Mouse (Mus musculus): ENCODE data around the gene Sec22b. TPM values are rescaled to one million over a fixed set of nuclear protein-coding genes. Genes with fewer than 3 reads are reported as not detected.

Sec22b gene
- polyA plus RNA-seq, 1 experiment = 31.1 TPM

- no peak overlapping the region for H3K4me3 ChIP-seq (ENCODE audit: insufficient read depth, low read depth, low read length)
- no peaks in the 10 kb centered on the region for H3K4me1 ChIP-seq (ENCODE audit: control insufficient read depth, insufficient read depth, low read length)
- no peaks in the 10 kb centered on the region for H3K27me3 ChIP-seq (replicated peaks; ENCODE audit: control insufficient read depth, insufficient read depth, low read length)
- peaks cover 3% of the 10 kb centered on the region for H3K36me3 ChIP-seq (ENCODE audit: control insufficient read depth, insufficient read depth, low read length)
- DNase-seq = no peak
- 89% methylated on average over 2 of the region's 2 CpGs for WGBS
- no peak overlapping the region for H3K27ac ChIP-seq (ENCODE audit: insufficient read depth, low read depth, low read length)
- TF ChIP-seq POLR2A (IDR thresholded peaks at IDR 0.05; ENCODE audit: low read depth, low read length) (no peak), CTCF (conservative IDR thresholded peaks at IDR 0.05; ENCODE audit: insufficient read depth, insufficient read length, low read depth, low read length) (no peak)
Measured at GRCm38 (mm10) chr3:97909737-97910136, 8.7 kb downstream of the Sec22b start.

DNA sequence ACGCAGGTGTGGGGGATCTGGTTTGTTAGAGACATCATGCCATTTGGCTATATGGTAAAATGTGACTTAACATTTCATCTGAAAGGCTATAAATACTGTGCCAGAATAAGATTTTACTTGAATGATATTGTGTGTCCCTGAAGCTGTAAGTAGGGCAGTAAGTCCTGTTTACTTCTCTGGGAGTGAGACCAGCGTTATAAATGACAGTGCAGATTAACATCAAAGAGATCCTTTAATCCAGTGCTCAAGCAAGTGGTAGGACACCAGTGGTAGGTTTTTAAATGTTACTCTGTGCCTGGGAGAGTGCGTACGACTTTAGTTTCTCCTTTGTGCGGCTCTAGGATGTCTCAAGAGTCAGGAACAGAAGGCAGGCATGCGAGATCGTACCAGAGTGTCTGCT, 10.1 kb downstream of the Sec22b start:
- H3K4me1 ChIP-seq (ENCODE audit: control insufficient read depth, insufficient read depth, low read length) = no peaks in the 10 kb centered on the region
- H3K36me3 ChIP-seq (ENCODE audit: control insufficient read depth, insufficient read depth, low read length) = peaks cover 4% of the 10 kb centered on the region
- DNase-seq = no peak
- TF ChIP-seq POLR2A (IDR thresholded peaks at IDR 0.05; ENCODE audit: low read depth, low read length) = no peak
- no peak for TF ChIP-seq CTCF (conservative IDR thresholded peaks at IDR 0.05; ENCODE audit: insufficient read depth, insufficient read length, low read depth, low read length)
- H3K4me3 ChIP-seq (ENCODE audit: insufficient read depth, low read depth, low read length) = no peak overlapping the region
- no peaks in the 10 kb centered on the region for H3K27me3 ChIP-seq (replicated peaks; ENCODE audit: control insufficient read depth, insufficient read depth, low read length)
- no peak overlapping the region for H3K27ac ChIP-seq (ENCODE audit: insufficient read depth, low read depth, low read length)
- WGBS = 94% methylated on average over 7 of the region's 7 CpGs

- peaks cover 7% of the 10 kb centered on the region for H3K36me3 ChIP-seq (ENCODE audit: control insufficient read depth, insufficient read depth, low read length)
- WGBS = 56% methylated on average over 4 of the region's 4 CpGs
- TF ChIP-seq POLR2A (IDR thresholded peaks at IDR 0.05; ENCODE audit: low read depth, low read length) (no peak), CTCF (conservative IDR thresholded peaks at IDR 0.05; ENCODE audit: insufficient read depth, insufficient read length, low read depth, low read length) (0 out of 2 replicates have a peak, but pooled peaks have one; percentile 13)
Measured at GRCm38 (mm10) chr3:97915081-97915480, 14.1 kb downstream of the Sec22b start.

DNA sequence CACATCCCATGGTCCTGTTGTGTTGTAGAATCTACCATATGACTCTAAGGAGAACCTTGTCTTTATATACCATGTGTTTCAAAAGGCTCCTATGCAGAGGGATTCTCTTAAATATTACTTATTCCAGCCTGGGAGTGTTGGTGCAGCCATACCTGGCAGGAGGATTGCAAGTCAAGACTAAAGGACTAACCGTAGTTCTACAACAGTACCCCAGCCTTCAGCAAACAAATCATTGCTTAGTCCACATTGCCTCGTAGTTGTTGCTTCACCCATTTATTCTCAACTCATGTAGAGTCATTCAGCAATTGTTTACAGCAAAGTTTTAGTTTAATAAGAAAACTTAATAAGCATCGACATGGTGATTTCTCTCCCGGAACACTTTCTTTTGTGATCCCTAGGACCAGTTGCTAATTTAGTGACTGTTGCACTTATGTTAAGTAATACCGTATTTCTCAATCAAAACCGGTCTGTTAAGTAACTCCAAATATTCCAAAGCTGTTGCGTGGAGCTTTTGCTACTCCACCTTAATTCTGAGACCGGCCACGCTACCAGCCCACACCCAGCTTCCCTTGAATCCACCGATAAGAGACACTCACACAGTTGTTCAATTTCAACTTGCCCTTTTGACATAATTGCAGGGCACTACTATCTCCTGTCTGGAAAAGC, 18.0 kb downstream of the Sec22b start:
- no peak for DNase-seq
- no peaks in the 10 kb centered on the region for H3K4me1 ChIP-seq (ENCODE audit: control insufficient read depth, insufficient read depth, low read length)
- H3K27ac ChIP-seq (ENCODE audit: insufficient read depth, low read depth, low read length) = no peak overlapping the region
- H3K36me3 ChIP-seq (ENCODE audit: control insufficient read depth, insufficient read depth, low read length) = peaks cover 11% of the 10 kb centered on the region
- WGBS = 95% methylated on average over 10 of the region's 10 CpGs
- H3K27me3 ChIP-seq (replicated peaks; ENCODE audit: control insufficient read depth, insufficient read depth, low read length) = no peaks in the 10 kb centered on the region
- H3K4me3 ChIP-seq (ENCODE audit: insufficient read depth, low read depth, low read length) = no peak overlapping the region
- TF ChIP-seq POLR2A (IDR thresholded peaks at IDR 0.05; ENCODE audit: low read depth, low read length) (no peak), CTCF (conservative IDR thresholded peaks at IDR 0.05; ENCODE audit: insufficient read depth, insufficient read length, low read depth, low read length) (no peak)

More at GRCm38 (mm10) chr3:97915081-97915480, 14.1 kb downstream of the Sec22b start:
- no peaks in the 10 kb centered on the region for H3K4me1 ChIP-seq (ENCODE audit: control insufficient read depth, insufficient read depth, low read length)
- DNase-seq = no peak
- H3K27ac ChIP-seq (ENCODE audit: insufficient read depth, low read depth, low read length) = no peak overlapping the region
- no peaks in the 10 kb centered on the region for H3K27me3 ChIP-seq (replicated peaks; ENCODE audit: control insufficient read depth, insufficient read depth, low read length)
- no peak overlapping the region for H3K4me3 ChIP-seq (ENCODE audit: insufficient read depth, low read depth, low read length)

- WGBS = 95% methylated on average over 2 of the region's 2 CpGs
- H3K4me3 ChIP-seq (ENCODE audit: insufficient read depth, low read depth, low read length) = no peak overlapping the region
Measured at GRCm38 (mm10) chr3:97925246-97925645, 24.3 kb downstream of the Sec22b start.

DNA sequence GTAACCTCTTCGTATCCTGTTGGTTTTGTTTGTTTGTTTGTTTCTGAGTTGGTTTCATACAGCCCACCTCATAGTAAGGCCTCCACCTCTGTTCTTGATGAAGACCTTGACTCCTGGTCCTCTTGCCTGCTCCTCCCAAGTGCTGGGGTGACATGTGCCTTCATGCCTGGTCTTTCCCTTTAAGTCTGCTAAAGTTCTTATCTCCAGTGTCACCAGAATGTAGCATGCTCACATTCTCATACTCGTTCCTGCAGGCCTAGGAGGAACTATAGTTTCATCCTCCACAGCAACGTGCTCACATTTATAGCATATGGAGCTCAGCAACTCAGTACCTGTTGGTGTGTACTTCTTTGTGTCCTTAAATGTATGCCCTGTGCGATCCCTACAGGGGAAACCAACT, 26.3 kb downstream of the Sec22b start:
- H3K27ac ChIP-seq (ENCODE audit: insufficient read depth, low read depth, low read length) = no peak overlapping the region
- H3K4me3 ChIP-seq (ENCODE audit: insufficient read depth, low read depth, low read length) = no peak overlapping the region
- H3K4me1 ChIP-seq (ENCODE audit: control insufficient read depth, insufficient read depth, low read length) = no peaks in the 10 kb centered on the region
- H3K27me3 ChIP-seq (replicated peaks; ENCODE audit: control insufficient read depth, insufficient read depth, low read length) = no peaks in the 10 kb centered on the region
- WGBS = 70% methylated on average over 4 of the region's 4 CpGs
- TF ChIP-seq POLR2A (IDR thresholded peaks at IDR 0.05; ENCODE audit: low read depth, low read length) (no peak), CTCF (conservative IDR thresholded peaks at IDR 0.05; ENCODE audit: insufficient read depth, insufficient read length, low read depth, low read length) (no peak)
- no peak for DNase-seq
- H3K36me3 ChIP-seq (ENCODE audit: control insufficient read depth, insufficient read depth, low read length) = no peaks in the 10 kb centered on the region; the same call in none of the 2 replicates

More at GRCm38 (mm10) chr3:97925246-97925645, 24.3 kb downstream of the Sec22b start:
- no peak for TF ChIP-seq CTCF (conservative IDR thresholded peaks at IDR 0.05; ENCODE audit: insufficient read depth, insufficient read length, low read depth, low read length)
- TF ChIP-seq POLR2A (IDR thresholded peaks at IDR 0.05; ENCODE audit: low read depth, low read length) = no peak
- Histone ChIP-seq H3K27ac (ENCODE audit: insufficient read depth, low read depth, low read length) (no peak overlapping the region), H3K4me1 (ENCODE audit: control insufficient read depth, insufficient read depth, low read length) (no peaks in the 10 kb centered on the region), H3K27me3 (replicated peaks; ENCODE audit: control insufficient read depth, insufficient read depth, low read length) (no peaks in the 10 kb centered on the region), H3K36me3 (ENCODE audit: control insufficient read depth, insufficient read depth, low read length) (peaks cover 4% of the 10 kb centered on the region)
- no peak for DNase-seq

DNA sequence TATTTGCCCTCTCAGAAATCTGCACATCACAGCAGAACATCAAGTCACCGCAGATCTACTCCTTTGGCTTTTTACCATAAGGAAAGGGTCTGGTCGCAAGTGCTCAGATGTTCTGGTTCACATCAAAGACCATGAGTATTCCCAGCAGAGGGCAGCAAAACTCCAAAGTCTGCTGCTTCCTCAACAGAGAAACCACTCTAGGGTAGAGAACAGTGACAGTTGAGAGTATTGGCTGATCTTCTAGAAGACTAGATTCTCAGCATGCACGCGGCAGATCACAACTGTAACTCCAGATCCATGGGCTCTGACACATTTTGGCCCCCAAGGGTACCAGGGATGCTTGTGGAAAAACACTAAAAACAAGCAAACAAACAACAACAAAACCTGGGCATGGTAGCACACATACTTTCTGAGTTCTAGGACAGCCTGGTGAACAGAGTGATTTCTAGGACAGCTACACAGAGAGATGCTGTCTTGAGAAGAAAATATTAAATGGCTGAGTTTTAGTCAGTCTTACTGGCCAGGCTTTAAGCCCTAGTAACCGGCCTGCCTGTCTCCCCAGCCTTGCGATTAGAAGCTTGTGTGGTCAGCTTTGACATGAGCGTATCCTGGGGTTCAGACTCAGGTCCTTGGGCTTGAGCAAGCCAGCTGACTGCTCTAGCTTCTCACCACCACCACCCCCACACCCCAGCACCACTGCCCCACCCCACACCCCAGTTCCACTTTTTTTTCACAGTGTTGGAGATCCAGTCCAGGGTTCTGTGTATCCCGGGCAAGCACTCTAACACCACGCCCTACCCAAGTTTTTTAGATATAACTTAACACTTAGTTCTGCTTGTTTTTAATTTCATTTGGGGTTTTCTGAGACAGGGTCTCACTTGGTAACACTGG, 28.2 kb downstream of the Sec22b start:
- Histone ChIP-seq H3K36me3 (ENCODE audit: control insufficient read depth, insufficient read depth, low read length) (no peaks in the 10 kb centered on the region; the same call in 1 of the 2 replicates), H3K27me3 (replicated peaks; ENCODE audit: control insufficient read depth, insufficient read depth, low read length) (no peaks in the 10 kb centered on the region), H3K4me3 (ENCODE audit: insufficient read depth, low read depth, low read length) (no peak overlapping the region), H3K27ac (ENCODE audit: insufficient read depth, low read depth, low read length) (no peak overlapping the region), H3K4me1 (ENCODE audit: control insufficient read depth, insufficient read depth, low read length) (no peaks in the 10 kb centered on the region)
- TF ChIP-seq CTCF (conservative IDR thresholded peaks at IDR 0.05; ENCODE audit: insufficient read depth, insufficient read length, low read depth, low read length) = peak; percentile 69
- no peak for TF ChIP-seq POLR2A (IDR thresholded peaks at IDR 0.05; ENCODE audit: low read depth, low read length)
- WGBS = 55% methylated on average over 9 of the region's 9 CpGs
- DNase-seq = peak; percentile 82

Measured in kidney, adult 2 months (tissue).